Mouse (Mus musculus) heart, postnatal 0 days (tissue): ENCODE results near the gene Swi5.

Source experiments
- CTCF ChIP-seq: IDR thresholded peaks from 2 replicates; pipeline ENCODE4 v1.5.1; 2016; ENCODE audit warnings: antibody characterized with exemption, control low read depth, low read depth
- EP300 ChIP-seq: IDR thresholded peaks from 2 replicates; pipeline ENCODE4 v1.6.1; 2016; ENCODE audit warnings: antibody characterized with exemption, low read depth

- TF ChIP-seq CTCF = no peak
- TF ChIP-seq EP300 = no peak
These were observed 33.9 kb upstream of the Swi5 start for GRCm38 (mm10) chr2:32321591-32322298.
